Mouse (Mus musculus) testis, adult 2 months (tissue): ENCODE data around the gene Prr5l.

Experiments
- CTCF ChIP-seq: fragments of 200-500 bp; IDR thresholded peaks from 2 replicates; pipeline ENCODE4 v1.5.1; 2012; ENCODE audit warnings: low read depth, mild to moderate bottlenecking, inconsistent platforms, low read length, moderate library complexity; ENCODE audit not compliant: control insufficient read depth, insufficient read depth, insufficient replicate concordance
- POLR2A ChIP-seq: fragments of 200-500 bp; IDR thresholded peaks from 2 replicates; pipeline ENCODE4 v1.6.1; 2012; ENCODE audit warnings: low read depth, mild to moderate bottlenecking, inconsistent platforms, low read length, moderate library complexity; ENCODE audit not compliant: control insufficient read depth

- TF ChIP-seq CTCF = no peak
- TF ChIP-seq POLR2A = no peak
These were observed 140.6 kb downstream of the Prr5l start for GRCm38 (mm10) chr2:101742072-101742860.
